Mouse (Mus musculus) heart, adult 2 months (tissue): ENCODE measurements around the gene Exd1. TPM values are rescaled to one million over a fixed set of nuclear protein-coding genes. Genes with fewer than 3 reads are reported as not detected.

Experiments used
- DNase-seq, 2 experiments: peaks; one replicate each; pipeline ENCODE4 v3.0.0; 2021
- H3K27ac ChIP-seq: fragments of 200-600 bp; 2 replicates; pipeline ENCODE4 v1.8.1; 2022
- H3K27me3 ChIP-seq: fragments of 200-500 bp; 2 replicates; pipeline ENCODE4 v1.6.1; 2012; ENCODE audit warnings: mild to moderate bottlenecking, low read length, inconsistent platforms, mixed read lengths; ENCODE audit not compliant: control insufficient read depth, insufficient read depth
- H3K36me3 ChIP-seq: fragments of 200-500 bp; 2 replicates; pipeline ENCODE4 v1.6.1; 2012; ENCODE audit warnings: low read length, inconsistent platforms; ENCODE audit not compliant: control insufficient read depth, insufficient read depth
- H3K4me1 ChIP-seq: fragments of 200-500 bp; 2 replicates; pipeline ENCODE4 v1.6.1; 2011; ENCODE audit warnings: low read length; ENCODE audit not compliant: control insufficient read depth, insufficient read depth
- H3K4me3 ChIP-seq: fragments of 200-600 bp; 2 replicates; pipeline ENCODE4 v1.8.1; 2022
- H3K79me2 ChIP-seq: fragments of 200-500 bp; replicated peaks from 2 replicates; pipeline ENCODE4 v1.6.1; 2012; ENCODE audit warnings: mild to moderate bottlenecking, inconsistent platforms, low read length, moderate library complexity, mixed read lengths; ENCODE audit not compliant: control insufficient read depth, insufficient read depth
- H3K9ac ChIP-seq: fragments of 200-500 bp; 2 replicates; pipeline ENCODE4 v1.6.1; 2012; ENCODE audit warnings: low read depth, mild to moderate bottlenecking, control low read depth, inconsistent platforms, low read length, mixed read lengths
- CTCF ChIP-seq: fragments of 200-600 bp; IDR thresholded peaks from 2 replicates; pipeline ENCODE4 v1.8.1; 2022; ENCODE audit warnings: antibody characterized with exemption, mild to moderate bottlenecking, moderate library complexity
- EP300 ChIP-seq: fragments of 200-500 bp; IDR thresholded peaks from 2 replicates; pipeline ENCODE4 v1.6.1; 2011; ENCODE audit warnings: low read depth, low read length, control low read depth; ENCODE audit not compliant: insufficient read depth
- POLR2A ChIP-seq: fragments of 200-500 bp; IDR thresholded peaks from 2 replicates; pipeline ENCODE4 v1.6.1; 2011; ENCODE audit warnings: mild to moderate bottlenecking, low read depth, low read length, control low read depth; ENCODE audit not compliant: insufficient read depth
- WGBS: fragments of 180-500 bp; shearing (Covaris S2); methylation state at CpG from one replicate; pipeline ENCODE4 v1.1.7; 2018; 5-methylcytosine and 5-hydroxymethylcytosine counted together
- intact Hi-C: fragments of 180-260 bp; cut with DNase I; formaldehyde crosslinking; loops from one replicate; pipeline ENCODE4 v1.15.1; 2025
- polyA plus RNA-seq: library from polyadenylated mRNA; depleted of rRNA; stranded (reverse); fragments of >200 nt; gene quantifications from 2 replicates; pipeline ENCODE4 v1.2.3, GENCODE M21; 2012
- total RNA-seq, 2 experiments: library from RNA; stranded (reverse); gene quantifications; 2 replicates each; pipeline ENCODE4 v1.2.3; 2021

Gene Exd1
- total and polyA plus RNA-seq, 3 experiments, result 0.18 to 0.23 (median 0.21) TPM

- no peak for DNase-seq
- no peak for TF ChIP-seq POLR2A
- no peak for TF ChIP-seq EP300
- TF ChIP-seq CTCF, result no peak
- H3K4me1 ChIP-seq, result no peaks in the 10 kb centered on the region
- intact Hi-C loops, result no loop called here
- no peak overlapping the region for H3K27ac ChIP-seq
- H3K27me3 ChIP-seq, result no peaks in the 10 kb centered on the region
- H3K4me3 ChIP-seq, result no peak overlapping the region
- 92% methylated on average over 7 of the region's 7 CpGs for WGBS
- no peaks in the 10 kb centered on the region for H3K79me2 ChIP-seq
- no peaks in the 10 kb centered on the region for H3K36me3 ChIP-seq
- no peak overlapping the region for H3K9ac ChIP-seq
Observed at GRCm38 (mm10) chr2:119566182-119566855, 18.9 kb upstream of the Exd1 start.

- H3K36me3 ChIP-seq, result no peaks in the 10 kb centered on the region
- no peak overlapping the region for H3K9ac ChIP-seq
- TF ChIP-seq POLR2A (no peak), CTCF (no peak), EP300 (no peak)
- 93% methylated on average over 4 of the region's 4 CpGs for WGBS
- no peak overlapping the region for H3K4me3 ChIP-seq
- H3K27me3 ChIP-seq, result no peaks in the 10 kb centered on the region
- intact Hi-C loops, result no loop called here
- no peak for DNase-seq
- H3K79me2 ChIP-seq, result no peaks in the 10 kb centered on the region
- H3K27ac ChIP-seq, result no peak overlapping the region
- H3K4me1 ChIP-seq, result no peaks in the 10 kb centered on the region
Observed at GRCm38 (mm10) chr2:119565284-119565683, 17.9 kb upstream of the Exd1 start.

- intact Hi-C loops, result no loop called here
- 0 out of 2 replicates have a peak, but pooled peaks cover 2% of the 10 kb centered on the region for H3K79me2 ChIP-seq
- no peaks in the 10 kb centered on the region for H3K36me3 ChIP-seq
- WGBS, result 78% methylated on average over 3 of the region's 3 CpGs
- no peak overlapping the region for H3K4me3 ChIP-seq
- H3K4me1 ChIP-seq, result peaks cover 3% of the 10 kb centered on the region
- no peak overlapping the region for H3K9ac ChIP-seq
- no peak overlapping the region for H3K27ac ChIP-seq
- TF ChIP-seq CTCF (no peak), POLR2A (no peak), EP300 (no peak)
- no peak for DNase-seq
- no peaks in the 10 kb centered on the region for H3K27me3 ChIP-seq
Observed at GRCm38 (mm10) chr2:119561794-119562193, 14.4 kb upstream of the Exd1 start.

GRCm38 (mm10) chr2:119558737-119559340 is 11.4 kb upstream of the Exd1 start:
- Histone ChIP-seq H3K4me3 (no peak overlapping the region), H3K36me3 (no peaks in the 10 kb centered on the region; the same call in 1 of the 2 replicates), H3K27ac (no peak overlapping the region), H3K4me1 (peaks cover 3% of the 10 kb centered on the region), H3K27me3 (no peaks in the 10 kb centered on the region), H3K9ac (no peak overlapping the region), H3K79me2 (peaks cover 3% of the 10 kb centered on the region)
- DNase-seq, result peak in 1 of 2 experiments; percentile 4
- no peak for TF ChIP-seq CTCF
- intact Hi-C loops, result no loop called here
- 55% methylated on average over 7 of the region's 7 CpGs for WGBS

GRCm38 (mm10) chr2:119558039-119558438 is 10.6 kb upstream of the Exd1 start:
- H3K4me3 ChIP-seq, result no peak overlapping the region
- H3K9ac ChIP-seq, result no peak overlapping the region
- TF ChIP-seq POLR2A, result no peak
- no peak for TF ChIP-seq CTCF
- no peak for TF ChIP-seq EP300
- no peak overlapping the region for H3K27ac ChIP-seq
- no peaks in the 10 kb centered on the region for H3K27me3 ChIP-seq
- intact Hi-C loops, result no loop called here
- peaks cover 3% of the 10 kb centered on the region for H3K79me2 ChIP-seq
- H3K4me1 ChIP-seq, result peaks cover 3% of the 10 kb centered on the region
- DNase-seq, result no peak
- WGBS, result 94% methylated on average over 3 of the region's 3 CpGs
- H3K36me3 ChIP-seq, result no peaks in the 10 kb centered on the region; the same call in 1 of the 2 replicates

- H3K4me3 ChIP-seq, result no peak overlapping the region
- no peak for DNase-seq
- H3K27ac ChIP-seq, result no peak overlapping the region
- peaks cover 11% of the 10 kb centered on the region for H3K36me3 ChIP-seq
- peaks cover 2% of the 10 kb centered on the region; the same call in 1 of the 2 replicates for H3K4me1 ChIP-seq
- no peaks in the 10 kb centered on the region for H3K27me3 ChIP-seq
- intact Hi-C loops, result loop anchor here (2.0 to 5.0 kb wide), 3 partner anchors 73 to 802 kb away; partner anchors contain the start of genes Inafm2, Ino80 and Ndufaf1
- H3K79me2 ChIP-seq, result no peaks in the 10 kb centered on the region; the same call in 1 of the 2 replicates
- TF ChIP-seq POLR2A (no peak), EP300 (no peak), CTCF (no peak)
- 81% methylated on average over 2 of the region's 2 CpGs for WGBS
- H3K9ac ChIP-seq, result no peak overlapping the region
Observed at GRCm38 (mm10) chr2:119549678-119550077, 2.3 kb upstream of the Exd1 start.
